Mouse (Mus musculus) layer of hippocampus, adult 11-12 months (tissue): ENCODE measurements around the gene Defb20.

Source experiments
- DNase-seq: peaks from one replicate; pipeline ENCODE4 v3.0.0; 2022; ENCODE audit warnings: low spot score

Defb20 gene

GRCm38 (mm10) chr2:152500204-152500862, 23.5 kb downstream of the Defb20 start:
- no peak for DNase-seq

- DNase-seq = no peak
Observed at GRCm38 (mm10) chr2:152500863-152501229, 24.0 kb downstream of the Defb20 start.

GRCm38 (mm10) chr2:152503950-152504349, 27.1 kb downstream of the Defb20 start:
- no peak for DNase-seq

GRCm38 (mm10) chr2:152511592-152511991, 34.7 kb downstream of the Defb20 start, which contains the start of gene Defb26:
Gene Defb26 (minus strand): TSS chr2:152511692.
- DNase-seq = no peak

GRCm38 (mm10) chr2:152516084-152516483, 39.2 kb downstream of the Defb20 start:
- DNase-seq = no peak

GRCm38 (mm10) chr2:152517981-152518380, 41.1 kb downstream of the Defb20 start, which contains the start of gene Defb28:
Gene Defb28 (plus strand): TSS chr2:152518255.
- DNase-seq = no peak
